Mouse (Mus musculus) neural tube, embryonic 14.5 days (tissue): ENCODE measurements at regions not wholly inside any gene's neighbourhood (a gene's known extent, or its start where the extent isn't known, plus 50 kb on each side); places are given as distances from the start of the nearest gene placed in this dataset.

ENCODE experiments used
- ATAC-seq: fragments of 200-750 bp; cut with Nextera tagmentation; 2 replicates; pipeline ENCODE4 v1.8.0; 2017; ENCODE audit warnings: low read depth, mild to moderate bottlenecking, moderate TSS enrichment, moderate library complexity
- H3K27ac ChIP-seq: fragments of 300-500 bp; sonication (generic); 2 replicates; pipeline ENCODE4 v1.5.1; 2014; ENCODE audit warnings: low read depth, mild to moderate bottlenecking, control low read depth, low read length, moderate library complexity, mixed read lengths
- H3K27me3 ChIP-seq: fragments of 300-500 bp; sonication (generic); 2 replicates; pipeline ENCODE4 v1.6.1; 2014; ENCODE audit warnings: low read length; ENCODE audit not compliant: control insufficient read depth, insufficient read depth
- H3K36me3 ChIP-seq: fragments of 300-500 bp; sonication (generic); 2 replicates; pipeline ENCODE4 v1.6.1; 2014; ENCODE audit warnings: low read length, mixed read lengths; ENCODE audit not compliant: control insufficient read depth, insufficient read depth
- H3K4me1 ChIP-seq: fragments of 300-500 bp; sonication (generic); 2 replicates; pipeline ENCODE4 v1.6.1; 2014; ENCODE audit warnings: low read length; ENCODE audit not compliant: control insufficient read depth, insufficient read depth
- H3K4me2 ChIP-seq: fragments of 300-500 bp; sonication (generic); 2 replicates; pipeline ENCODE4 v1.6.1; 2014; ENCODE audit warnings: mild to moderate bottlenecking, low read depth, low read length, control low read depth
- H3K4me3 ChIP-seq: fragments of 300-500 bp; sonication (generic); 2 replicates; pipeline ENCODE4 v1.5.1; 2014; ENCODE audit warnings: low read depth, low read length, control low read depth, mixed read lengths
- H3K9ac ChIP-seq: fragments of 300-500 bp; sonication (generic); replicated peaks from 2 replicates; pipeline ENCODE4 v1.6.1; 2014; ENCODE audit warnings: low read depth, mild to moderate bottlenecking, control low read depth, low read length, mixed read lengths
- H3K9me3 ChIP-seq: fragments of 300-500 bp; sonication (generic); 2 replicates; pipeline ENCODE4 v1.6.1; 2016; ENCODE audit warnings: low read length; ENCODE audit not compliant: control insufficient read depth
- WGBS: fragments of 180-500 bp; shearing (Covaris S2); extraction: QIAGEN DNeasy Blood & Tissue Kit; methylation state at CpG from one replicate; pipeline ENCODE4 v1.1.7; 2014; 5-methylcytosine and 5-hydroxymethylcytosine counted together

- Histone ChIP-seq H3K9me3 (no peaks in the 10 kb centered on the region), H3K27me3 (no peaks in the 10 kb centered on the region), H3K4me3 (no peak overlapping the region), H3K36me3 (no peaks in the 10 kb centered on the region), H3K4me1 (no peaks in the 10 kb centered on the region), H3K4me2 (no peak overlapping the region), H3K27ac (no peak overlapping the region), H3K9ac (no peak overlapping the region)
- 91% methylated on average over 6 of the region's 6 CpGs for WGBS
- no peak for ATAC-seq
Measured at GRCm38 (mm10) chr2:45850018-45850605, 732.9 kb upstream of the Zeb2 start.

GRCm38 (mm10) chr2:45840389-45840788 is 723.2 kb upstream of the Zeb2 start:
- H3K27ac ChIP-seq, result no peak overlapping the region
- H3K9me3 ChIP-seq, result no peaks in the 10 kb centered on the region
- H3K36me3 ChIP-seq, result no peaks in the 10 kb centered on the region
- ATAC-seq, result no peak
- H3K4me3 ChIP-seq, result no peak overlapping the region
- no peaks in the 10 kb centered on the region for H3K27me3 ChIP-seq
- H3K4me2 ChIP-seq, result no peak overlapping the region
- H3K4me1 ChIP-seq, result no peaks in the 10 kb centered on the region
- no peak overlapping the region for H3K9ac ChIP-seq

GRCm38 (mm10) chr2:45836546-45837221 is 719.5 kb upstream of the Zeb2 start:
- Histone ChIP-seq H3K9me3 (no peaks in the 10 kb centered on the region), H3K4me3 (no peak overlapping the region), H3K27me3 (no peaks in the 10 kb centered on the region), H3K9ac (no peak overlapping the region), H3K4me1 (no peaks in the 10 kb centered on the region), H3K27ac (no peak overlapping the region), H3K4me2 (no peak overlapping the region), H3K36me3 (no peaks in the 10 kb centered on the region)
- 73% methylated on average over 6 of the region's 6 CpGs for WGBS
- no peak for ATAC-seq

GRCm38 (mm10) chr2:45817945-45818719 is 700.9 kb upstream of the Zeb2 start:
- 85% methylated on average over 8 of the region's 8 CpGs for WGBS
- no peaks in the 10 kb centered on the region for H3K36me3 ChIP-seq
- H3K9me3 ChIP-seq, result no peaks in the 10 kb centered on the region
- no peak for ATAC-seq
- H3K4me3 ChIP-seq, result no peak overlapping the region
- H3K9ac ChIP-seq, result no peak overlapping the region
- H3K27me3 ChIP-seq, result no peaks in the 10 kb centered on the region
- H3K4me2 ChIP-seq, result no peak overlapping the region
- no peaks in the 10 kb centered on the region for H3K4me1 ChIP-seq
- H3K27ac ChIP-seq, result no peak overlapping the region

DNA sequence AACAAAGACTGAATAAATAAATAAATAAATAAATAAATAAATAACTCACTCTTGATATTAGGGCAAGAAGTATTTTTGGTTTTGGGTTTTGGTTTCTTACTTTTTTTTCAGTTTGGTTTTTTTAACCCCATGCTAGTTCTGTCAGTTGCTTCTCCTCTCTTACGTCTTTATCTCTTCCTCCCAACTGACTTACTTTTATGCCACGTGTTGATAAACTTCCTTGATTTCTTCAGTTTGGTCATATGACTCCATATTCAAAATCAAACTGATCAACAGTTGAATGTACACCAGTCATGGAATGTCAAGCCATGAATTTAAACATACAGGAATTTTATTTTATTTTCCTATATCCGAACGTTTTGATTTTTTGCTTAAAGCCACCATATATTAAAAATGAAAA is 697.5 kb upstream of the Zeb2 start:
- H3K9me3 ChIP-seq, result no peaks in the 10 kb centered on the region
- ATAC-seq, result no peak
- no peaks in the 10 kb centered on the region for H3K4me1 ChIP-seq
- no peaks in the 10 kb centered on the region for H3K27me3 ChIP-seq
- H3K9ac ChIP-seq, result no peak overlapping the region
- H3K4me3 ChIP-seq, result no peak overlapping the region
- H3K27ac ChIP-seq, result no peak overlapping the region
- WGBS, result 89% methylated on average over 4 of the region's 4 CpGs
- no peak overlapping the region for H3K4me2 ChIP-seq
- no peaks in the 10 kb centered on the region for H3K36me3 ChIP-seq

- Histone ChIP-seq H3K9ac (no peak overlapping the region), H3K27ac (no peak overlapping the region), H3K4me1 (no peaks in the 10 kb centered on the region), H3K9me3 (no peaks in the 10 kb centered on the region), H3K27me3 (no peaks in the 10 kb centered on the region), H3K4me2 (no peak overlapping the region), H3K4me3 (no peak overlapping the region), H3K36me3 (no peaks in the 10 kb centered on the region)
- no peak for ATAC-seq
- 74% methylated on average over 2 of the region's 2 CpGs for WGBS
Measured at GRCm38 (mm10) chr2:45805329-45805728, 688.1 kb upstream of the Zeb2 start.

DNA sequence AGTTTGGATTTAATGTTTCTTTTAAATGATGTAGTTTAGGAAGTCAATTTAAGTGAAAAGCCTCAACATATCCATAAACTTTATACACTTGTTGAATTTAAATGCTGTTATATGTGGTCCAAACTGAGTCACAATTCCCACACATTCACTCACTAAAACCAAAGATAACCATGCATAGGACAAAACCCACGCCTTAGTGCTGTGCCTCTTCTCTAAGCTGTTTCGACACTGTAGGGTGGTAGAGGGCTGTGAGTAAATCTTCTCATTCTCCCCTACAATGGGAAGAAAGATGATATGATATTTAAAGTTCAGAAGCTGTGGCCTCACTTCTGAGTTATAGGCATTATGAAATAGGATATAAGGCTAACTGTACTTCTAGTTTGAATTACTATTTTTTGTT is 682.9 kb upstream of the Zeb2 start:
- no peak overlapping the region for H3K4me3 ChIP-seq
- WGBS, result 91% methylated on average over 2 of the region's 2 CpGs
- no peak overlapping the region for H3K4me2 ChIP-seq
- no peak for ATAC-seq
- no peaks in the 10 kb centered on the region for H3K36me3 ChIP-seq
- no peaks in the 10 kb centered on the region for H3K27me3 ChIP-seq
- no peak overlapping the region for H3K9ac ChIP-seq
- no peak overlapping the region for H3K27ac ChIP-seq
- H3K4me1 ChIP-seq, result no peaks in the 10 kb centered on the region
- no peaks in the 10 kb centered on the region for H3K9me3 ChIP-seq

DNA sequence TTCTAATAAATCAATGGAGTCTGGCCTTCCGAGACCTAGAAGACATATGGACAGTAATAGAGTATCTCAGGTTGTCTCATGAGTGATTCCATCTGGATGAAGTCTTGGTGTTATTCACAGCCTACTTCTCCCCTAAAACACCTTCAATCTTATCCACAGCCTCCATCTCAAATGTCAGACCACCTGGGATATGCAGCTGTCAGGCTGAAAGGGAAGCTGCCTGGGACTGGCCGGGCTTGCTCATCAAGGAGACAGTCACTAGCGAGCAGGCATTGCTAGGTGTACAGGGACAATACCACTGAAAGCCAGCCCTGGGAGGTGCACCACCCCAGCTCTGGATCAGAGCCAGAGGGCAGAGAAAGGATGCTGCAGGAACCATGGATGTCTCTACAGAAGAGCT is 676.4 kb upstream of the Zeb2 start:
- no peaks in the 10 kb centered on the region for H3K36me3 ChIP-seq
- H3K4me1 ChIP-seq, result no peaks in the 10 kb centered on the region
- no peak overlapping the region for H3K9ac ChIP-seq
- no peak overlapping the region for H3K4me3 ChIP-seq
- ATAC-seq, result no peak
- H3K27ac ChIP-seq, result no peak overlapping the region
- H3K9me3 ChIP-seq, result no peaks in the 10 kb centered on the region
- no peaks in the 10 kb centered on the region for H3K27me3 ChIP-seq
- no peak overlapping the region for H3K4me2 ChIP-seq
- WGBS, result 56% methylated on average over 3 of the region's 3 CpGs

- ATAC-seq, result no peak
- H3K27me3 ChIP-seq, result no peaks in the 10 kb centered on the region
- H3K4me1 ChIP-seq, result no peaks in the 10 kb centered on the region
- no peak overlapping the region for H3K9ac ChIP-seq
- no peak overlapping the region for H3K4me2 ChIP-seq
- H3K27ac ChIP-seq, result no peak overlapping the region
- H3K9me3 ChIP-seq, result no peaks in the 10 kb centered on the region
- WGBS, result 15% methylated on average over 4 of the region's 4 CpGs
- no peaks in the 10 kb centered on the region for H3K36me3 ChIP-seq
- H3K4me3 ChIP-seq, result no peak overlapping the region
Measured at GRCm38 (mm10) chr2:45789739-45790138, 672.5 kb upstream of the Zeb2 start.
